Mouse (Mus musculus) heart, postnatal 25 days (tissue): ENCODE measurements around the gene Fam229a. TPM values are rescaled to one million over a fixed set of nuclear protein-coding genes. Genes with fewer than 3 reads are reported as not detected.
A peak's percentile ranks its signal among the peaks of the same experiment; 100 is the strongest.

Source experiments
- DNase-seq: peaks from one replicate; pipeline ENCODE4 v3.0.0; 2022; ENCODE audit warnings: low spot score
- intact Hi-C: fragments of 180-260 bp; cut with DNase I; formaldehyde crosslinking; loops from one replicate; pipeline ENCODE4 v1.15.1; 2025
- total RNA-seq, 2 experiments: library from RNA; stranded (reverse); gene quantifications; 2 replicates each; pipeline ENCODE4 v1.2.3; 2021

The Fam229a gene
- total RNA-seq, 2 experiments from 2014 or later, result not detected

DNA sequence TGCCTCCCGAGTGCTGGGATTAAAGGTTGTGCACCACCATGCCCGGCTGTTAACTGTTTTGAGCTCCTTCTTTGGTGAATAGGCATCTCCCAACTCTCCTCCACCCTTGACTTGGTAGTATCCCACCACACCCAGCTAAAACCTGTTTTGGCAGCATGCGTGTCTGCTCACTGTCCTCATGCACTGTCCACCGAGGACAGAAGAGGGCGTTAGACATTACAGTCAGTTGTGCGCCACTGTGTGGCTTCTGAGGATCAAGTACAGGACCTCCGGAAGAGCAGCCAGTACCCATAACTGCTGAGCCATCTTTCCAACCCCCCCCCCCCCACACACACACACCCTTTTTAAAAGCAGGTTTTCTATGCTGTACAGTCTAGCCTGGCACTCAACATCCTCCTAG, 3.7 kb downstream of the Fam229a start:
- intact Hi-C loops, result loop anchor here (5.0 kb wide), 1 partner anchor 113 kb away; no protein-coding TSS in a partner anchor
- DNase-seq, result no peak

DNA sequence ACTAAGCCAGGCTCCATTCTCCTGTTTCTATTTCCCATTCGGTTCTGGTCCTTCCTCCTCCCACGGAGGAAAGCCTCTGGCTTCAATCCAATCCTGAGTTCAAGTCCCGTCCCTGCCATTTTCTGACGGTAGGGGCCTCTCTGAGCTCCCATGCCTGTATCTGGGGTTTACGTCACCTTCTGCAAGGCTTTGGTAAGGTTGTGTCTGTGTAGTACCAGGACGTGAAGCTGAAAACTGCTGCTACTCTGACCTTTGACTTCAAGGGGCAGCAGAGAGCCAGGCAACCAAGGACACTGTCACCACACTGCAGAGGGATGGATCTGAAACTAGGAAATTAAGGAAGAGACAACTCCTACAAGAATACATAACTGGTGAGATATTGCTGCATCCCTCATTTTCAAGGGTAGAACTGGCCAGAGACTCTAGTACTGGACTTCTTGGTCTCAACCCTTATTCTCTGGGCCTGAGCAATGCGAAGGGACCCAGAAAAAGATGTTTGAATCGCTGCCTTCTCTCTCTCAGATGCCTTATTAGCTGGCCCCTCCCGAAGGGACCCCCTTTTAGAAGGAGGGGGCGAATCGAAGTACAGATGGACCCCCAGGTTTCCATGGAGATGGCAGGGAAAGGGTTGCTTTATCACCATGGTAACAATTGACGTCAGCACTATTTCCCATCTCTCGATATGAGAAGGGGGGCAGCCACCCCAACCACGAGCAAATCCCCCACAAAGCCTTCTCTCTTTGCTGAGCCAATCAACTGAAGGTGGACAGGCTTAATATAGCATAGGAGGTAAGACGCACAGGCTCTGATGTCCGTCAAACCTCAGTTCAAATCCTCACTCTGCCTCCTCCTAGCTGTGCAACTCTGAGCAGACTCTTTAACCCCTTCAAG, 4.9 kb downstream of the Fam229a start:
- DNase-seq, result no peak

DNA sequence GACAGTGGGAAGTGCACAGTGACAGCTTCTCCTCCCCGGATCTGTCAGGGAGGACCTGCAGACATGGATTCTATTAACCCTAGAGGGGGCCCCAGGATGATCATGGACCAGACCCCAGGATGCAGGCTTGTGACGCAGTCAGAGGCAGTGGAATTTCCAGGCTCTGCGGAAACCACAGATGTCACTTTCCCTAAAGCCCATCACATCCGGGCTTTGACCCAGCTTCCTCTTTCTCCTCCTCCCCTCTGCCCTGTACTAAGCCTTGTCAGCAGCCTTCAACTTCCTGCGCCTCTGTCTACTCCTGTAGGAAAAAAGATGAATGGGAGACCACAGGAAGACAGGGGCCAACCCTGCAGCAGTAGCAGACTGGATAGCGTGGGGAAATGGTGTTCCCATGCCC, 5.6 kb downstream of the Fam229a start:
- intact Hi-C loops, result no loop called here
- peak; percentile 19 for DNase-seq

More for the DNA sequence above, 4.9 kb downstream of the Fam229a start:
- intact Hi-C loops, result no loop called here

DNA sequence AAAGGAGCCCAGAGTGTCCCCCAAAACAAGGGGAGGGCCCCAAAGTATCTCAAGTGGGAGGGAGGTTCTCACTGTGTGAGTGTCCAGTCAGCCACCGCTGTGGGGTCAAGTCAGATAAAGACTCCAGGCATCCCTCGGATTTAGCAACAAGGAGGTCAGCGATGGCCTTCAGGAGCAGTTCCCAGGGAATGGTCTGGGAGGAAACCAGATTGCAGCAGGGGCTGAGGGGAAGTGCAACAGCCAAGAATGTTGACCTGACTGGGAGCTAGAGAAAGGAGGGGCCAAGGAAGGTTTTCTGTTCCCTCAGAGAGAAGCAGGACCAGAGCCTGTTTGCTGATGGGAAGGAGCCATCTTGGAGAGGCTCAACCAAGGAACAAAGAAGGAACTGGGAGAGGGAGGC, 8.0 kb downstream of the Fam229a start:
- intact Hi-C loops, result no loop called here
- DNase-seq, result no peak

DNA sequence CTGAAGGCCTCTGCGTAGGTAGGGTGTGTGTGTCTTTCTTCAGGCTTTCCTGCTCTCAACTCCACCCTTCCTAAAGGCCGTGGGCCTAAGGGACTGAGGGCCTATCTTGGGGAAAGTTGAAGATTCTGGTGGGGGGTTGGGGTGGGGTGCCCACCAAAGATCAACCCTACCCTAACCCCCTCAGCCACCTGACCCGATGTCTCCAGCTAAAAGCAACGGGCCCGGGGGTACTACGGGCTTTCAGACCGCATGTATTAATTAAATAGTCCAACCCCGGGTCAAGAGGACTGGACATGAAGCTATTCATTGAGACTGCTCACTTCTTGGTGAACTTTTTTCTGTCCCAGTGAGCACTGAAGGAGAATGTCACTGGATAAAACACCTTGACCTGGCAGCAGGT, 9.0 kb downstream of the Fam229a start:
- intact Hi-C loops, result no loop called here
- no peak for DNase-seq

DNA sequence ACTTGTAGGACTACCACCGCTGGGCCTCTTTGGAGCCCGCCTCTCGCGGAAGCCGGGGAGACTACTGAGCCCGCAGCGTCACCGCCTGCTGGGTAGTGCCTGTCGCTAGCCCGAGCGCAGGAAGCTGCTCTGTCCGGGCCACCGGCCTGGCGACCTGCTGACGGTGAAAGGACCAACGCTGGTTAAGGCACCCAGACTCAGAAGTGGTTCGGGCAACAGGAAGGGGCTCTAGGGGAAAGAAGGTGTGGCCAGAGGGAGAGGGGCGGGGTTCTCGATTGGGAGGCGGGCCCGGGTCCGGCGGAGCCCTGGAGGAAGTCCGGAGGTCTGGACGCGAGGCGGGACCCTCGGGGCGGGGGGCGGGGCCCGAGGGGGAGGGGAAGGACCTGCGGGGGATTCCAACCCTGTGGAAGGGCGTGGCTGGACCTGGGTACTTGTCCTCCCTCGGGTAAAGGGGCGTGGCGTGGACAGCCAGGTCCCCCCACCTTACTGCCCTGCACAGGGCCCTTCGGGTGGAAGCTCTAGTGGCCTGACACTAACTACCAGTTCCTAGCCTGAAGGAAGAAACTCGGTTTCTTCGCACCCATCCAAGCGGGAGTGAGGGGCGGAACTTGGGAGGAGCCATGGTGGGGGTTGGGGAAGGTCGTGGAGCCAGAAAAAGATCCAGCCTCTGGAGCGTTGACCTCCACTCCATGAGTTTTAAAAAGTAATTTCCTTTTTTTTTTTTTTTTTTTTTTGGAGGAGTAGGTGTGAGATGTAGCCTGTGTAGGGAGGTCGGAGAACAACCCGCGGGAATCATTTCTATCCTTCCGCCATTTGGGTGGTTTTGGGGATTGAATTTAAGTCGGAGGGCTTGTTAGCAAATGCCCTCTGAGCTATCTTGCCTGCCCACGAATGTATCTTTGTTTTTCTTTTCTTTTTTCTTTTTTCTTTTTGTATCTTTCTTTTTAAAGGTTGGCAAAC, 9.9 kb downstream of the Fam229a start:
- DNase-seq, result peak; percentile 86
- intact Hi-C loops, result no loop called here

DNA sequence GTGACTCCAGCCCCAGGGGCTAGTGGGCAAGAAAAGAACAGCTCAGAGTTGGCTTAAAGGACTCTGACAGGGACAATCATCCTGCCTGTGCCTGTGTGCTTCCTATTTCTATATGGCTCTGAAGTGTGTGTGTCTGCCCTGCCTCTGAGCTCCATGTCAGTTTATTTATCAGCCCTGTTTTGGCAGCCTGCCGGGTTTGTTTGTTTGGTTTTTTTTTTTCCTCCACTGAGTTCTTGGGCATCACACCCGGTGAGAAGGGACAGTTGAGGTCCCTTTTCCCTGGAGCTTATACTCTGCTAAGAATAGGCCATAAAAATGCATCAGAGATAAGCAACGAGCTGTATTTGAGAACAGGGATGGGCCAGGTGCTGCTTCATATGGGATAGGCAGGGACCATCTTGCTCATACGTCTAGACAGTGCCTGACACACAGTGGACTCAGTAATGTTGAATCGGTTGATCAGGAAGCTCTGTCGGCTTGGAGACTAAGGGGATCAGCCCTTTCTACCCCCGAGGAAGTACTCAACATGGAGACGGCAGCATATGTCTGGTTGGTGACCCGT, 11.4 kb downstream of the Fam229a start:
- no peak for DNase-seq
- intact Hi-C loops, result no loop called here

DNA sequence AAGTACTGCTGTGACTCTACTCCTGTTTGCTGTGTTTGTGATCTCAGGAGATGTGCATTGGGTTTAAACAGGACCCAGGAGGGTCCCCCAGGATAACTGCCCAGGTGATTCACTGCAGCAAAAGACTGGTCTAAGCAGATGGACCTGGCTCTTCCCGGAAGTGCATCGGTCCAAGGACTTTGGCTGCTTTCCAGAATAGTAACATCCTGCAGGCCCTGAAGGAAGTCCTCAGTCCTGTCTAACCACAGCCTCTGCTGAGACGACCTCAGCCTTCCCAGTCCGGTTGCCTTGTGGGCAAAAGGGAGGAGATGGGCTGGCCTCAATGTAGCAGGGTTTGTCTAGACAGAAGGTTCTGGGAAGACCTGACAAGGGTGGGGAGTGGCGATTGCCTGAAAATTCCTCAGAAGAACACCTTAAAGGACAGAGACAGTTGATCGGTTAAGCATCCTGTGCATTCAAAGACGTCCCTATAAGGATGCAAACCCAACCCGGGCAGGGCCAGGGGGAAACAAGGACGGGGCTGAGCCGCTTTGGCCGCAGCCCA, 12.0 kb downstream of the Fam229a start:
- DNase-seq, result no peak
- intact Hi-C loops, result no loop called here

DNA sequence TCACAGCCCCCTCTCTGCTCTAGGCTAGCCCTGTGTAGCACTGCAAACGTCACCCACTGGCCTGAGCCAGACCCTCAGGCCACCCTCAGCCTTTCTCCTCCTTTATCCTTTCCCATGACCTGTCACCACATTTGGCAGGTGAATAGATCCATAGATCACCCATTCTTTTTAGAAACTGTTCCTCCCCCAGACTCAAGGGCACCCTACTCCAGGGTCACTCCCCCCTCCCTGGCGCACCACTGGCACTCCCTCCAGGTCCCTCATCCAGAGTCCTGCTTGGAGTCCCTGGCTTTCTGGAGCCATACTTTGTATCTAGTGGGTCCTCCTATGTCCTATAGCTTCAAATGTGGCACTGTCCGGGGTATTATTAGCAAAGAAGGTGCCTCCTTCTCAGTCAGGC, 14.5 kb downstream of the Fam229a start:
- DNase-seq, result no peak
- intact Hi-C loops, result no loop called here

DNA sequence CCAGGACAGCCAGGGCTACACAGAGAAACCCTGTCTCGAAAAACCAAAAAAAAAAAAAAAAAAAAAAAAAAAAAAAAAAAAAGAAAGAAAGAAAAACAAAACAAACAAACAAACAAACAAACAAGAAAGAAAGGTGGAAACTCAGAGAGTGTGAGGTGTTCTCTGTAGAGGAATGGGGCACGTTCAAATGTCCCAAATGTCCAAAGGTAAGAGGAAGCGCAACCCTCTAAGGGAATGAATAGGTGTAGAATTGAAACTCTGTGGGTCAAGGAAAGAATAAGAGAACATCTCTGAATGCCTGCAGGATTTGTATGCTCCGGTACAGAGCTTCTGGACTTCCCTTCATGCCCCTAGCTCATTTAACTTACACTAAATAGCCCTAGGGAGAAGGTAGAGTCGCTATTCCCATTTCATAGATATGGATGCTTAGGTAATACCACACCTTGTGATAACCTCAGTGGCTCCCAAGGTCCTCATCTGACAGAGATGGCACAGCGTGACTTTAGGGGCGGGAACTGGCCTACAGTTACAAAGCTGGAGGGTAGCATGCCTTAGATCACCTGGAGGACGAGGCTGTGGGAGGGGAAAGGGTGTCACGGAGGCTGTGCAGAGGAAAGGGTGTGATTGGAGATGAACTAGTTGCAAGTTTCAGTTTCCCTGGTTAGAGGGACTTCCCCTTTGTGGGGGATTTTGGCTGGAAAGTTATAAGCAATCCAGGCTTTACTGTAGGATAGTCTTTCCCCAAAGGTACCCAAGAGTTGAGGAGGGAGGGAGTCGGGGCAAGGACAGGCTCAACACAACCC, 16.6 kb downstream of the Fam229a start:
- intact Hi-C loops, result no loop called here
- DNase-seq, result no peak

DNA sequence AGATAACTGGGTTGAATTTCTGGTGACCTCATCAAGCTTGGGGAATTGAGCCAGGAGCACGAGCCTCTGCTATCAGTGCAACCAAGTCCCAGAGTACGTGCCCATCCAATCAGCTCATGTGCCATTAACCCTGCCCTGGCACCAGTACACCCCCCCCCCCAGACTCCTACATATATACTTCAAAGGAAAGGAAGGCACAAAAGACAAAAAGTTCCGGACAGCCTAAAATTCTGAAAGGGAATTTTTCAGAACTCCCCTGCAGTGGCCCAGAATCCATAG, 17.2 kb downstream of the Fam229a start:
- no peak for DNase-seq
- intact Hi-C loops, result no loop called here

DNA sequence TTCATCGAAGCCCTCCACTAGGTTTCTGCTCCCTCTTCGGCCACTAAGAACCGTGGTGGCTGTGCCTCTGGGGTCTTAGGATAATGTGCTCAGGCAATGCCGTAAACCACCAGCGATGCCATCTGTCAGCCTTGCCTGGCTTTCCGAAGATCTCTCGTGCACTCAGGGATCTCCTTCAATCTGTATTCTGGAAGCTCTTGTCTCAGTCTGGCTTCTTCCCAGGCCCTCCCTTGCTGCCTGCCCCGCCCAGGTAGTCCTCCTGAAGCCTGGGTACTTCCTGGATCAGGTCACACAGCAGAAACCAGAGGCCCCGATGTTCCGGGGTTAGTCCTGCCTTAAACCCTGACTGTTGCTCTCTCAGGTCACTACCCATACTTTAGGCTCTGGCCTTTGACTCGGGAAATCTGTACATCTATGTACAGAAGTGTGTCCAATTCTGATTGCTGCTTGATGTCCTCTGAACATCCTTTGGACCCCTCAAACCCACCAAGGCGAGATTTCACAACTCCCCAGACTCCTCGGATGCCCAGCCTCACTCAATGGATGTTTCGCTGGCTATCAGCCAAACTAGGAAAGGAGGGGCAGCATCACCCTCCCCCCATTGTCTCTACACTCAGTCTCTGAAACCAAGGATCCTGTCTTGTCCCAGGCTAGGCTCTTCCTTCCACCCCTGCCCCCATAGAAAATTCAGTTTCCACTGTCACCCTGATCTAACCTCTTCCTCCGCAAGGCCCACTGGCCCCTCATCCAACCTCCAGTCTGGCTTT, 18.0 kb downstream of the Fam229a start:
- intact Hi-C loops, result no loop called here
- no peak for DNase-seq

DNA sequence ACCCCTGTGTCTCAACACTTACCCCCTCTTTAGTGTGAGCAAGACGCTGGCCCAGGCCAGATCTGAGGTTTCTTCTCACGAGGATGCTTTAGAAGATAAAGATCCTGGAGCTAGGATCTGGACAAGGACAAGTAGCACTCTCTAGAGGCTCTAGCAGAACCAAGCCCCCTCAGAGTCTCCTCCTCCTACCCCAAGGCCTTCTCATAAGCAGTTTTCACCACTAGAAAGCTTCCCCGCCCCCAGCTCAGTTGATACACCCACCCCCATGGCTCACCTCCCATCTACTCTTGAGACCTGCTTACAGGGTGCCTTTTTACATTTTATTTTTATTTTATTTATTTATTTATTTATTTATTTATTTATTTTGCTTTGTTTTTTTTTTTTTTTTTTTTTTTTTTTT, 18.7 kb downstream of the Fam229a start:
- DNase-seq, result no peak
- intact Hi-C loops, result no loop called here

DNA sequence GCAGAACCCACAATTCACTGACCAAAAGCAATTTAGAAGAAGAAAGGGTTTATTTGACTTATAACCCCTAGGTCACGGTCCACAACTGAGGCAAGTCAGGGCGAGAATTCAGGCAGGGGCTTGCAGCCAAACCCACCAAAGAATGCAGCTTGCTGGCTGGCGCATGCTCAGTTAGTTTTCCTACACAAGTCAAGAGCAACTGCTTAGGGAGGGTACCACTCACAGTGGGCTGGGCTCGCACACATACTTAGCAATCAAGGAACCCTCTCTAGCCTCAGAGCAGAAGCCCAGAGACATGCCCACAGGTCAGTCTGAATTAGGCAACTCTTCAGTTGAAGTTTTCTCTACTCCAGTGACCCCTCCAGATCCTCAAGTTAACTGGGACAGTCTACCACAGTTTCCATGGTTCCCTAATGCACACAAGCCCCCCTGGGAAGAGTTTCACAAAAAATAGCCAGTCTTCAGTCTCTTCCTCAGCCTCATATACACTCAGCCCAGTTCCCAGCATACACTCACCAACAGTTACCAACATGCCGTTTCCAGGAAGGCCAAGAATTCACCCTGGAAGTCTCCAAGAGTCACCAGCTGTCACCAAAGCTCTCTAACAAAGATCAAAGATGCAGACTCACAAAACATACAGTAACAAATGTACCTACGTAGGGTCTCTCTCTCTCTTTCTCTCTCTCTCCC, 19.9 kb downstream of the Fam229a start:
- intact Hi-C loops, result no loop called here

DNA sequence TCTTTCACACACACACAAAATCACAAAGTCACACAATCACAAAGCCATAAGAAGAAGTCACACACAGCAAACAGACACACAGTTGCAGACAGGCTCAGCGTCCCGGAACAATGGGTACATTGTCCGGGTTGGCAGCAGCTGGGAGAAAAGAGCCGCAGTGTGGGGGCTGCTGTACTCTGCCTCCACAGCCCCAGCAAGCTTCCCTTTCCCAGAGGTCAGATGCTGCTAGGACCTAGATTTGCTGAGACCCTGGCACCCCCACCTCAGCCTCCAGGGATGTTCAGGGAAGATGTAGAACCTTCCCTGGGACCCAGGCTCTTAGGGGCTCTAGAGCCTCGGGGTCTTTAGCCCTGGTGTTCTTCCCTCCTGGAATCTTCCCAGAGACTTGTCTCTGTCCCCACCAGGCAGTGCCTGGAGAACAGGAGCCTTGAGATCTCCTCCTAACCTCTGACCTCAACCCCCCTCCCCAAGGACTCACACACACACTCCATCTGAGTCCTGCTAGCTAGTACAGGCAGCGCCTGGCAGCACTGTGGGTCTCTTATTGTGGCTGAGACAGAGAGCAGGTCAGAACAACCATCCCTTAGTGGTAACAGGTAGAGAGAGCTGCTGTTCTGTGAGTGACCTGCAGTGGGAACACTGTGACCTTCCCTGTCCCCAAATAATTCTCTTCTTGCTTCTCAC, 20.6 kb downstream of the Fam229a start:
- DNase-seq, result no peak
- intact Hi-C loops, result no loop called here

More for the DNA sequence above, 19.9 kb downstream of the Fam229a start:
- no peak for DNase-seq

DNA sequence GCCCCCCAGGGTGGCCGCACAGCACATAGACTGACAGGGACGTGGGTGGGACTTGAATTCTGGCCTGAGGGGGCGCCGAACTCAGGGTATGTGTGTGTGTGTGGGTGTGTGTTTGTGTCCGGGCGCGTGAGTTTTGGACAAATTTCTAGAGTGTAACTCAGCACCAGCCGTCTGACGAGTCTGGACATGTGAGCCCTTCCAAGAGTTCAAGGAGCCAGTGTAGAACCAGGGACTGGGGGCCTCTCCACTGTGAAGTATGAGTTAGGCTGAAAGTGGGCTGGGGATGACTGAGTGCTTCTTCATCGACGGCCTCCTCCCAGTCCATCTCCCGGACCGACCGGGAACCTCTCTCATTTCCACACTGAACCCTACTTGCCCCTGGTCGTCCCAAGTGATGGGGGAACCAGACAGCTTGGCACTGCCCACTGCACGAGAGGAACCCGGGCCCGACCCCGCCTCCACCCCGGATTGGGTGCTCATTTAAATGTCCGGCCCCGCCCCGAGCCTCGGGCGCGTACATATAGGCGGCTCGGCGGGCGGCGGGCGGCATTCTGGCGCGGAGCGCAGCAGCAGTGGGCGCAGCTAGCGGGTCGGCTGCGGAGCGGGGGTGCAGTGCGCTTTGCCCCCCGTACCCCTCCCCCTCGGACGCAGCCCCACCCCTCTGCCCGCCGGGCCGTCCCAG, 22.2 kb downstream of the Fam229a start, which contains the start of gene Marcksl1:
Gene Marcksl1, plus strand, starts transcription at position 496 of the 682 bp plus-strand sequence.
- DNase-seq, result peak; percentile 76
- intact Hi-C loops, result no loop called here

DNA sequence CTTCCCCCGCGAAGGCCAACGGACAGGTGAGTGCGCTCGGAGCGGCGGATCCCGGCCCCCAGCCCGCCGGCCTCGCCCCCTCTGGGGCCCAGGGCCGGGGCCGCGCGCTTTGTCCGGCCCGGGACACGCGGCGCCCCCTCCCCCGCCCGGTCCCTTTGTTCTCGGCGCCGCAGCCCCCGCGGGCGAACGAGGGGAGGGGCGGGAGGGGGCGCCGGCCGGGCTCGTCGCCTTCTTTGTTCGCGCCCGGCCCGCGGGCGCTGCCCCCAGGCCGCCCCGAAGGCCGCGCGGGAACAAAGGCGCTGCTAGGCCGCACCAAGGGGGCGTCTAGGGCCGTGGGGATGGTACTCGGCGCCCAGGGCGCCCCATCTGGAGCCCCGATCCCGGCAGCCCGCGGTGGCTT, 22.9 kb downstream of the Fam229a start:
- no peak for DNase-seq
- intact Hi-C loops, result no loop called here
